Mouse (Mus musculus) c-Kit-positive CD71-negative TER-119-negative erythroid progenitor cells, embryonic 14.5 days (primary cell): ENCODE measurements around the gene Gm49322.
A peak's percentile ranks its signal among the peaks of the same experiment; 100 is the strongest.
"Not testable (repeated sequence)": the region's sequence is repeated elsewhere in the genome, so short reads cannot be mapped to it uniquely, and the experiment has no call there.

ENCODE experiments used
- DNase-seq: peaks from one replicate; pipeline ENCODE4 v3.0.0-alpha.2; 2013; ENCODE audit warnings: low read depth

Gm49322 gene

GRCm38 (mm10) chr10:80611905-80612304 lies 6.1 kb downstream of the Gm49322 start:
- DNase-seq: no peak

DNA sequence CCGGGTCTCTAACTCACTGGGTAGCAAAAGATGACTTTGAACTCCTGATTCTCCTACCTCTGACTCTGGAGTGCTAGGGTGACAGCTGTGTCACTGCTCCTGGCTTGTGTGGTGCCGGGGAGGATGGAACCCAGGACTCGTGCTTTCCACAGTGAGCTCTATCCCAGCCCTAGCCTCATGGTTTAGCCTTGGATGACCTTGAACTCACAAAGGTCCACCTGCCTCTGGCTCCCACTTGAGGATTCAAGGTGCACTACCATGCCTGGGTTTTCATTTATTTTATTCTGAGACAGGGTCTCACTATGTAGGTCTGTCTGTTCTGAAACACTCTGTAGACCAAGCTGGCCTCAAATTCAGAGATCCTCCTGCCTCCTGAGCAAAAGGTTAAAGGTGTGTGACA lies 8.0 kb downstream of the Gm49322 start:
- no peak for DNase-seq

DNA sequence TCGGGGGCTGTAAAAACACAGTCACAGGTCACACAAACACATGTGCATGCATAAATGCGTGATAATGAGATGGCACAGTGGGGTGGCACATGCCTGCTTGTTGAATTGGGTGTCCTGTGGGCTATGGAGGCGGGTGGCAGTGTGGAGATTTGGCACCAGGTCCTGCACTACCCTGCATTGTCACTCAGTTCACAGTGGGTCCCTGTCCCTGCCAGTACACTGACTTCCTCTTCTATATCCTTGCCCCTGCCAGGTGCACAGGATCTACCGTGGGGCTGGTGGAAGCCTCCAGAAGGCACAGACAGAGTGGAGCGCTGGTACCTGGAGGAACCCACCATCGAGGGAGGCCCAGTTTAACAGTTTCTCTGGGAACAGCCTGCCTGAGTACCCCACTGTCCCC lies 8.5 kb downstream of the Gm49322 start:
- no peak for DNase-seq

GRCm38 (mm10) chr10:80618181-80618580 lies 12.4 kb downstream of the Gm49322 start:
- DNase-seq: no peak

DNA sequence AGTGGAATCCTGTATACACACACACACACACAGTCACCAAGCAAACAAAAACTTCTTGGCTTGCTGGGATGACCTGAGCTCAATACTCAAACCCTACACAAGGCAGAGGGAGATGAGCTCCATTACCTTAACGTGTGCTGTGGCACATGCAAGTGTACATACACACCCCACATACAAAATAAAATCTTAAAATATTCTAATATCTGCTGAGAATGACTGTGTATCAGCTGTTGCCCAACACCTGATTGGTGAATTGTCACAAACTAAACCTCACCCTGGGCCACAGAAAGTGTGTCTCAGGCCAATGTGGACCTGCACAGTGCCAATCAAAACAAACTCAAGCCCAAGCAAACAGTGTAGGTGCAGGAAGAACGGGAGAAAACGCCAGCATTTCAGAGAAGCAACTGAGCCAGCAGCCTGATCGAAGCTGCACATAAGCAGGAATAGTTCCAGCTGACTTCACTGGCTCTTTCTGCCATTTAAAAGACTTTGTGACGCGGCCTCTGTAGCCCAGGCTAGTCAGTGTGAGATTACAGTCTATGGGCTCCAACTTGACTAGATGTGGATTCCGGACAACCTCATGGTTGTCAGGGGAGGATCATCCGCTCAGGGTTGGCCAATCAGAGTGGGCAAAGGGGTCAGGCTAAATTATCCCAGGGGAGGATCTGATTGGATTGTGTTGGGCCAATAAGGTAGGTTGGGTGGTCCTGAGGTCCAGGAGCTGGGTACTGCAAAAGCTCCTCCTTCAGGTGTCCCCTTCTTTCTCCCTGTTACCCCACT lies 13.8 kb downstream of the Gm49322 start:
- no peak for DNase-seq

GRCm38 (mm10) chr10:80620365-80620764 lies 14.5 kb downstream of the Gm49322 start:
- DNase-seq: no peak

DNA sequence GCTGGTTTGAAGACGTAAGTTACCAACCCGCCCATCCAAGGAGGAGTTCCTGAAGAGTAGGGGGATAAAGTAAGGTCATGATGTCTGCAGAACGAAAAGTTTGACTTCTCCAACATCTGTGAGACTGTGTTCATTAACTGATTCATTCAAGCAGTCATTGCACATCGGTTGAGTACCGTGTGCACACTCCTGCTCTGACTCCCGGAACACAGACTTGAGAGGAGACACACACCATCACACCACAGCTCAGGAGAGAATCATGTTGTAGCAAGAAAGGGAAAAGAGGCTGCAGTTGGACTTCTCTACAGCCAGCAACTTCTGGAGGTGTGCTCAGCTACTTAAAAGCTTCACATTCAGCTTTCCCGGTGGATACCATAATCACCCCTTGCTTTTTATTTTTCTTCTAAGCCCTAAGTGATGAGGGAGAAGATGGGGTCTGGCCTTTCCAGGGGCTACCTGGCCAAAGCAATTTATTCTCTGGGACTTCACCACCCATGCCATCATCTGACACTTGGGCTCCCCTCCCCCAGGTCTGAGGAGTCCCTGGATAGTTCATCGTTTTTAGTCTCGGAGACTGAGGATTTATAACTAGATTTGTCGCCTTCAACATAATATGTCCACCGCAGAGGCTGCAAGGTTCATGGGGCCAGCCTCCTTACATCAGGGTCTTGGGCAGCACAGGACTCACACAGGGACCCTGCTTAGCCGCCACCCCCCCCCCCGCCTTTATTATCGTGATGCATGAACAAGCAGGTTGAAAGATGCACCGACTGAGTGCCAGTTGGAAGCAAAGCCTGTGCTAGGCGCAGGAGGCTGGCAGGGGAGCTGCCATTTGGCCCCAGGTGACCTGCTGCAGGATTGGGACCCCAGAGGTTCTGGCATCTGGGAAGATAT lies 15.2 kb downstream of the Gm49322 start:
- no peak for DNase-seq

DNA sequence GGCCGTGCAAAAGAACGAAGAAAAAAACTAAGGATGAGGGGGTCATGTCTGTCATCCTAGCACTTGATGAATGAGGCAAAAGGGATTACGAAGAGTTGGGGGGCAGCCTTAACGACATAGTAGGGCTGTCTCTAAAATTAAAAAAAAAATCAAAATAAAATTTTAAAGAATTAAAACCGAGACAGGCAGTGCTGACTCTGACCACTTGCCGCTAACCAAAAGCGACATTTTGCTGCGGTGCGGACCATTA lies 15.8 kb downstream of the Gm49322 start:
- no peak for DNase-seq

DNA sequence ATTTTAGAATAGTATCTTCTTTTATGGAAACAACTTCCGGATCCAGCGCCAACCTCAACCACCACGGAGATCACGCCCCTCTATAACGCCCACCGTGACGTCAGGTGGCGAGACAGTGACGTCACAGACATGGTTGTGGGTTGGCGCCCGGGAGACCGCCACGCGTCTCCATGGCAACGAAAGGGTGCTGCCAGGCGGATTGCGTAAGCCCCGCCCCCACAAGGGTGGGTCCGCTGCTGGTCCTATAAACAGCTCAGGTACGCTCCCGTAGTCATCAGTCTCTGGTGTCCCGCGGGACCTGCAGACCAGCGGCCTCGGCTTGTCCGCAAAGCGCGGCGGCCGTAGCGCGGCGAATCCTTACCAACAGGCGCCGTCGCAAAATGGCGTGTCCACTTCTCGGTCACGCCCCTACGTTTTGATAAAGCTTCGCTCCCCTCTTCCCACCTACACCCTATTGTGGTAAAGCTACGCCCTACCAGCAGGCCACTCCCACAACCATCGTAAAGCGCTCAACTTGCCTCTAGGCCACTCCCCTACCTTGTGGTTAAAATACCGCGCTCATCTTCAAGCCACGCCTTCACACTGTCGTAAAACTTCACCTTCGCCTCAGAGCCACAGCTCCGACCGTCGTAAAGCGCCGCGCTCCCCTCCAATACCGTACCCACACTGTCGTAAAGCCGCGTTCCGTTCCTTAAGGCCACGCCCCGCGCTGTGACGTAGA lies 16.3 kb downstream of the Gm49322 start:
- DNase-seq: peak; percentile 100

- no peak for DNase-seq
Measured at GRCm38 (mm10) chr10:80622661-80623456, 17.0 kb downstream of the Gm49322 start, which contains the start of gene Csnk1g2. Csnk1g2 (plus strand) TSS chr10:80622838.

DNA sequence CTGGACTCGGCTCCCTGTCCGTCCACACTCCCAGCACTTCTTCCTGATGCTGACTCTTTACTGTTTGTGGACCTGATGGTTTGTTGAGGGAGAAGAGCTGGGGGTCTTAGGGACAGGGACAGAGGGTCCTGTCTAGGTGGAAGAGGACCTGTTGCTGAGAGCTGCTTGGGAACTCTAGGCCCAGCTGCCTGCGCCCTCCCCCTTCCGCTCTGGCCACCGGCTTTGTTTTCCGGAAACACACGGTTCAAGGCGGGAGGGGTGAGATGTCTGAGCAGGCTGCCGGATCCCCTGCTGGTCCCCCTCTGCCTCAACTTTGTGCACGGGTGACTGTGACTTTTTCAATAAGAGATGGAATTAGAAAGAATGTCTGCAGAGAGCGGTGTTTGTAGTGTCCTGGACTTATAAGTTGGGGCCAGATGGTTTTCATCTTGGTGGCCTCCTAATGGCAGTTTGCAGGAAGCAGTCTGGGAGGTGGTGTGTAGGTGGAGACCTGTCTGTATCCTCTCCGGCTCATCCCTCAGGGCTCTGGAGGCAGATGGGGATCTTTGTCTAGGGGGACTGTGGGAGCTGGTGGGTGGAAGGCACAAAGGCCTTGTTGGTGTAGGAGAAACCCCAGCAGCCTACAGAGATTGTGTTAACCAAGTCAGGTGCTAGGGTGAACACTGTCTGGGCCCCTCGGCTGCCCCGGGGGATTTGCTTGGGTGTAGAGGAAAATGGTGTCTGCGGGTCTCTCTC lies 17.8 kb downstream of the Gm49322 start:
- no peak for DNase-seq

DNA sequence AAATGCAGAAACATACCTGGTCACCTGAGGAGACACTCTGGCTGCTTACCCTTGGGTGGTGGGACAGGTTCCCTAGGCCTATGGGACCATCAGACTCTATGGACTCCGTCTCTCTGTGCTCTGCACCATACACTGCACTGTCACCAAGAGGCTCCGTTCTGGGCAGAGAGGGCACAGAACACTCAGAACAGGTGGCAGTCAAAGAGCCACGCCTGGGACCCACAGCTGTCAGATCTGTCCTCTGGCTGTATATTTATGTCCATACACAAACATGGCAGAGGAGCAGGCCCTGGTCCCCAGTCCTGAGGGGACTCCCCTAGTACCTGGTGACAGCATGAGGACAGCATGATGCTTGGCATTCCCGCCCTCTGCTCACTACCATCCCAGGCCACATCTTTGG lies 19.9 kb downstream of the Gm49322 start:
- no peak for DNase-seq

GRCm38 (mm10) chr10:80627685-80628084 lies 21.9 kb downstream of the Gm49322 start:
- DNase-seq: no peak

DNA sequence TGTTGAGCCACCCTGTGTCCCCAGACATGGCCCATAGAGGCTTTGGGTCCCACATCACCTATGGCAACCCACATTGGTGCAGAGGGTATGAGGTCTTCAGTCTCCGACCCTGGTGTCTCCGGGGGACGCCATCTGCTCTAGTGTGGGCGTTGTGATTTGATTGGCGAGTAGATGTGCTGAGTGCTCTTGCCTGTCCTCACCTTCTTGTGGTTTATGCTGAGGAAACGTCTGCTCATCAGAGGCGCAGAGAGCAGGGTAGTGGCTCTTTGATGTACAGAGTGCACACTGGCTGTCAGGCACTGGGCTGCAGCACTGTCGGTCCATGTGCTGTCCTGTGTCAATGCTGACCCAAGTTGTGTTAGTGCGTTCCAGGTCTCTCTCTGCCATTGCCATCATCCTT lies 23.1 kb downstream of the Gm49322 start:
- no peak for DNase-seq

- no peak for DNase-seq
Measured at GRCm38 (mm10) chr10:80635345-80635744, 29.5 kb downstream of the Gm49322 start.

DNA sequence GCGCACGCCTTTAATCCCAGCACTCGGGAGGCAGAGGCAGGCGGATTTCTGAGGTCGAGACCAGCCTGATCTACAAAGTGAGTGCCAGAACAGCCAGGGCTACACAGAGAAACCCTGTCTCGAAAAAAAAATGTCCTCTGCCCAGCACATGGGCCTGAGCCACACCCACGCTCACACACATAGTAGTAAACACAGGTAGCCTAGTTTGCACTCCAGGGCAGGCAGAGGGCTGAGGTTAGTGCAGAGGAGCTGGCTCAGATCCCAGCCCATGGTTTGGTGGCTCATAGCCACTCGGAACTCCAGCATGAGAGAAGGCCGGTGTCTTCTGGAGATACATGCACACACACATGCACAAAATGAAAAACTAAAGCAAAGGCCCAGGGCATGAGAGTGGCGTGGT lies 41.1 kb downstream of the Gm49322 start:
- no peak for DNase-seq

GRCm38 (mm10) chr10:80649910-80650309 lies 44.1 kb downstream of the Gm49322 start:
- not testable (repeated sequence) for DNase-seq

DNA sequence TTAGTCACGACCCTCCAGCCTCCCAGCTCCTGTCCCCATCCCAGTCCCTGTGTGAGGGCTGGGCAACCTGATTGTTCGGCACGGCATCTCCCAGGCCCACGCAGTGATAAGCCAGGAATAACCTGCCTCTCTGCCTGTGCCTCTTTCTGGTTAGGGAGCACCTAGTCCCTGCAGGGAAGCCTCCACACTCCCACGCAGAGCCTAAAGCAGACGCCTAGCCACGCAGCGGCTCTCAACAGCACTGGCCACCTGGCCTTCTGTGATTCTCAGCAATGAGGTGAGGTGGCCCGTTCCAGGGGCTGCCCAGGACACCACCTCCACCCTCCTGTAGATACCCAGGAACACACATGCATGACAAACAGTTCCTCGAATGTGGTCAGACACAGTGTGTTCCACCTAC lies 44.6 kb downstream of the Gm49322 start:
- no peak for DNase-seq

DNA sequence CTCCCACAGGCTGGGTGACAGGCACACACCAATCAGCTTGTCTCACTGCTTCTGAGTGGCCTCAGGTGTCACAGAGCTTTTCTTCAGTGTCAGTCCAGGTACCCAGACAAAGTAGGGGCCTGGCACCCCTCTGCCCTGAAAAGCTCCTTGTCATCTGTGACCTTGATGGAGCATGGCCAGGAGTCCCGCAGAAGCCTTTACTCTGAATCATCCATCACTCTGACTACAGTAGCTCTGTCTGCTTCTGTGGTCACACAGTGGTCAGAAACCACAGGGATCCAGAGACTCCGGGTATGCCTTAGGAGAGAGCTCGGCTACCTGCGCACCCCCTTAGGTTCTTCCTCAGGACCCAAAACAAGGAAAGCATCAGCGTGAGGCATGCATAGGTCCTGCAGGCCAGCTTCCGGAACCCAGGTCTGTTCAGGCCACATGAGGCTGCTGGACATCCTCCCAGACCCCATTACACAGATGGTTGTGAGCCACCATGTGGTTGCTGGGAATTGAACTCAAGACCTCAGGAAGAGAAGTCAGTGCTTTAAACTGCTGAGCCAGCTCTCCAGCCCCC lies 47.4 kb downstream of the Gm49322 start:
- DNase-seq: no peak

DNA sequence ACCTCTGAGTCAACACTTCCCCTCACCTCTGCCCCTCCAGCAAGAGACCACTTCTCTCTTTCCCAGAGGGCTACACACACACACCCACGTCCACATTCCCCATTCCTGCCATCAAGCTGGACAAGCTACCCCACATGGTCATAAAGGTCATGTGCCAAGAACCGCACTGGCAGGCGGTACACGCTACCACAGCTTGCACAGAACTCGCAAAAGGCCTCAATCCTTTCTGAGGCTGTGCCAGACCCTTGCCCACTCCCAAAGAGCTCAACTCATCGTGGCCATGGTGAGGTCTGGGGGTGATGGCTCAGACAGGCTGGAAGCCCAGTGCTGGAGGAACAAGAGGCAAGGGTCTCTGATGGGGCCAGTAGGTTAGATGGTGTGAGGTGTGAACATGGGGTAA lies 49.0 kb downstream of the Gm49322 start:
- no peak for DNase-seq
